Mouse (Mus musculus): ENCODE measurements at regions not wholly inside any gene's neighbourhood (a gene's known extent, or its start where the extent isn't known, plus 50 kb on each side); places are given as distances from the start of the nearest gene placed in this dataset.

GRCm38 (mm10) chr17:31776949-31777607 is 78.5 kb downstream of the Sik1 start:
- DNase-seq (ENCODE audit: low spot score), result peak; percentile 56

- no peak for DNase-seq (ENCODE audit: low spot score)
These were observed 77.9 kb downstream of the Sik1 start for GRCm38 (mm10) chr17:31777751-31778150.

- no peak for DNase-seq (ENCODE audit: low spot score)
These were observed 76.1 kb downstream of the Sik1 start for GRCm38 (mm10) chr17:31779466-31779865.

GRCm38 (mm10) chr17:31782251-31782650 is 73.4 kb downstream of the Sik1 start:
- no peak for DNase-seq (ENCODE audit: low spot score)

GRCm38 (mm10) chr17:31783071-31783470 is 72.5 kb downstream of the Sik1 start:
- DNase-seq (ENCODE audit: low spot score), result no peak

- no peak for DNase-seq (ENCODE audit: low spot score)
These were observed 67.3 kb downstream of the Sik1 start for GRCm38 (mm10) chr17:31788316-31788715.

GRCm38 (mm10) chr17:31789068-31789583 is 66.5 kb downstream of the Sik1 start:
- no peak for DNase-seq (ENCODE audit: low spot score)

- peak; percentile 83 for DNase-seq (ENCODE audit: low spot score)
These were observed 65.7 kb downstream of the Sik1 start for GRCm38 (mm10) chr17:31789906-31790279.

- peak; percentile 76 for DNase-seq (ENCODE audit: low spot score)
These were observed 65.1 kb downstream of the Sik1 start for GRCm38 (mm10) chr17:31790280-31791063.

- DNase-seq (ENCODE audit: low spot score), result no peak
These were observed 63.9 kb downstream of the Sik1 start for GRCm38 (mm10) chr17:31791656-31792055.

- no peak for DNase-seq (ENCODE audit: low spot score)
These were observed 62.6 kb downstream of the Sik1 start for GRCm38 (mm10) chr17:31793040-31793439.

GRCm38 (mm10) chr17:31793521-31793920 is 62.1 kb downstream of the Sik1 start:
- DNase-seq (ENCODE audit: low spot score), result no peak

- no peak for DNase-seq (ENCODE audit: low spot score)
These were observed 61.6 kb downstream of the Sik1 start for GRCm38 (mm10) chr17:31793964-31794363.

Data from retina, embryonic 14.5 days (tissue).